Mouse (Mus musculus): ENCODE results near the gene Gm17581. TPM values are rescaled to one million over a fixed set of nuclear protein-coding genes. Genes with fewer than 3 reads are reported as not detected.

Gene Gm17581
- polyA plus RNA-seq, 1 experiment from 2014 or later, result not detected

DNA sequence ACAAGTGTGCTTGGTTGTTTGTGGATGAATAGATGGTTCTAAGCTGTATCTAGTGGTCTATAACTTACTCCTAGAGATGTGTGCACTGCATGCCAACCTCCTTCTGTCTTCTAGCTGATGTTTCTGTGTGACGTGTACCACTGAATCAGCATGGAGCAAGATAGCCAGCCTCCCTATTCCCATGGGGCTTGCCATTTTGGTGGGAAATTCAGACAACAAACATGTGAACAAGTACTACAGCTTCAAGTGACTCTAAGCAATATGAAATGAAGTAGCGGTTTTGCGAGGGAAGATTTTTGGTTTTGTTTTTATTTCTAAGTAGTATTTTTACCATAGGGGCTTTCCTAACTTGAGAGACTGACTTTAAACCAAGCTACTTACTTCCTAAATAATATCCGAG is 13.7 kb upstream of the Gm17581 start:
- DNase-seq (ENCODE audit: low spot score), result no peak
- H3K4me2 ChIP-seq (ENCODE audit: low read depth, low read length), result no peak overlapping the region
- H3K9me3 ChIP-seq (replicated peaks; ENCODE audit: control insufficient read depth, low read length), result no peaks in the 10 kb centered on the region
- 86% methylated on average over 4 of the region's 4 CpGs for WGBS
- no peak for ATAC-seq (replicated peaks; ENCODE audit: insufficient number of reproducible peaks, low FRiP score, low TSS enrichment, low read depth)
- H3K27ac ChIP-seq (replicated peaks; ENCODE audit: low read depth, low read length), result no peak overlapping the region
- no peak overlapping the region for H3K9ac ChIP-seq (replicated peaks; ENCODE audit: low read length)
- H3K36me3 ChIP-seq (replicated peaks; ENCODE audit: control insufficient read depth, insufficient read depth, low read depth, low read length), result no peaks in the 10 kb centered on the region
- H3K27me3 ChIP-seq (ENCODE audit: control insufficient read depth, insufficient read depth, low read length), result no peaks in the 10 kb centered on the region
- H3K4me1 ChIP-seq (ENCODE audit: control insufficient read depth, insufficient read depth, low read length), result no peaks in the 10 kb centered on the region
- H3K4me3 ChIP-seq (ENCODE audit: low read depth, low read length), result no peak overlapping the region

DNA sequence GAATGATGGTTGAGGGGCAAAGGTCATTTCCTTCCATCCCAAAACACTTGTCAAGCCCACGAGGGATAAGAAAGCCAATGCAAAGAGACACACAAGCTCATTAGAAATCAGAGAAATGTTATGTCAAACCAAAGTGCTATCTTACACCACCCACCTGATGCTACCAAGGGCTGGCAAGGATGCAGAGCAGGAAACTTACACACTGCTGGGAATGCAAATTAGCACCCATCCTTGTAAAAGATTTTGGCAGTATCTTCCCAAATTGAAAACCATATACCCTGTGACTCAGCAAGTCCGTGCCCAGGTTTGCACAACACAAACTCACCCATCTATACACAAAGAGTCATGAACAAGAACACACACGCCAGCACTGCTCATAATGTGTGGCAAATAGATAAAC is 9.8 kb upstream of the Gm17581 start:
- 64% methylated on average over 3 of the region's 3 CpGs for WGBS
- Histone ChIP-seq H3K4me1 (ENCODE audit: control insufficient read depth, insufficient read depth, low read length) (no peaks in the 10 kb centered on the region), H3K36me3 (replicated peaks; ENCODE audit: control insufficient read depth, insufficient read depth, low read depth, low read length) (no peaks in the 10 kb centered on the region), H3K27ac (replicated peaks; ENCODE audit: low read depth, low read length) (no peak overlapping the region), H3K9me3 (replicated peaks; ENCODE audit: control insufficient read depth, low read length) (no peaks in the 10 kb centered on the region), H3K9ac (replicated peaks; ENCODE audit: low read length) (no peak overlapping the region), H3K4me2 (ENCODE audit: low read depth, low read length) (no peak overlapping the region), H3K4me3 (ENCODE audit: low read depth, low read length) (no peak overlapping the region), H3K27me3 (ENCODE audit: control insufficient read depth, insufficient read depth, low read length) (no peaks in the 10 kb centered on the region)
- no peak for ATAC-seq (replicated peaks; ENCODE audit: insufficient number of reproducible peaks, low FRiP score, low TSS enrichment, low read depth)
- no peak for DNase-seq (ENCODE audit: low spot score)

DNA sequence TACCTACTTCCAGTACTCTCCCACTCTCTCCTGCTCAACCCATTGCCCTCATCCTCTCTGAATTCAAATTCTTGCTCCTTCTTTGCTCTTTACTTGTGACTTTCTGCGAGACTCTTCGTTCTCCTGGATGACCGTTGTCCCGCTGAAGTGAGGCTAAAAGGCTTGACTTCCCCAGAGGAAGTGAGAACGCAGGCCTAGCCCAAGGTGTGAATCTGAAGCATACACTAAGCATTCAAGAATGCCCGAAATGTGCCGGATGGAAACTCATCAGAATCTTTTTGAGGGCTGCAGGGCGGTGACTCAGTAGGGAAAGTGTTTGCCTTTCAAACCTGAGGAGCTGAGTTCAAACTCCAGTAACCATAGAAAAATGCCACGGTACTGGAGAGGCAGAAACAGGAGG is 7.7 kb upstream of the Gm17581 start:
- H3K4me3 ChIP-seq (ENCODE audit: low read depth, low read length), result no peak overlapping the region
- no peak overlapping the region for H3K27ac ChIP-seq (replicated peaks; ENCODE audit: low read depth, low read length)
- H3K9me3 ChIP-seq (replicated peaks; ENCODE audit: control insufficient read depth, low read length), result no peaks in the 10 kb centered on the region
- DNase-seq (ENCODE audit: low spot score), result no peak
- no peak overlapping the region for H3K9ac ChIP-seq (replicated peaks; ENCODE audit: low read length)
- no peak for ATAC-seq (replicated peaks; ENCODE audit: insufficient number of reproducible peaks, low FRiP score, low TSS enrichment, low read depth)
- H3K36me3 ChIP-seq (replicated peaks; ENCODE audit: control insufficient read depth, insufficient read depth, low read depth, low read length), result no peaks in the 10 kb centered on the region
- no peak overlapping the region for H3K4me2 ChIP-seq (ENCODE audit: low read depth, low read length)
- WGBS, result 91% methylated on average over 9 of the region's 9 CpGs
- no peaks in the 10 kb centered on the region for H3K27me3 ChIP-seq (ENCODE audit: control insufficient read depth, insufficient read depth, low read length)
- H3K4me1 ChIP-seq (ENCODE audit: control insufficient read depth, insufficient read depth, low read length), result no peaks in the 10 kb centered on the region

DNA sequence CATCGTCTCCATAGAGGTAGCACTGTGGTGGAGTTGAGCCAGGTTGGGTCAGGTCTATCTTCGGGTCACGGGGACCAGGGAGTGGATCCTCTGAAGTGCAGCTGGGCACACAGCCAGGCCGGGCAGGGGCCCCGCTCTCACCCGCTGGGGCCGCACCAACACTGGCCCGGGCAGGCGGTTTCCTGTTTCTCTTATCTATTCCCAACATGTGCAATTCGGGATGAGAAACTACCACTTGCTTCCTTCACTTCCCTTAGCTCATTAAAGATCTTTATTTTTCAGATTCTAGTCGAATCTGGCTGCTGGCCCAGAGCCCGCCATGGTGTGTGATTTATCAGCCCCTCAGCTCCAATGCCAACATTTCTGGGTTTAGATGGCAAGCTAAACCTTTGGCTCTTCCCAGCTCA is 7.3 kb upstream of the Gm17581 start:
- WGBS, result 78% methylated on average over 12 of the region's 12 CpGs
- no peak overlapping the region for H3K4me3 ChIP-seq (ENCODE audit: low read depth, low read length)
- ATAC-seq (replicated peaks; ENCODE audit: insufficient number of reproducible peaks, low FRiP score, low TSS enrichment, low read depth), result no peak

DNA sequence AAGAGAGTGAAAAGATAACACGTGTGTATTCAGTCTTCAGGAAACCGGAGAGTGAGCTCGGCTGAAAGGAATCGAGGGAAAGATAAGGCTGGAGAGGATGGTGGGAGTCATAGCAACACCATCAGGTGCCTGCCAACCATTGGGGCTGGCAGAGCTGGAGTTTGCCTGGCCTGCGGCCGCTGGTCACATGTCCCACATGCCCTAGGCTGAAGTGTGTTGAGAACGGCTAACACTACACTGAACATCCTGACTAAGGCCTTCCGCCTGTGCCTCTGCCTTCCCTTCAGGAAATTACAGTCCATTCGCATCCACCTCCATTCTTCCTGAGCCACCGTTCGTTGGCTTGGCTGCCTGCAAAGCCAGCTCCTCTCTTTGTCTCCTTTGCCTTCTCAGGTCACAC is 6.5 kb upstream of the Gm17581 start:
- Histone ChIP-seq H3K27ac (replicated peaks; ENCODE audit: low read depth, low read length) (no peak overlapping the region), H3K4me3 (ENCODE audit: low read depth, low read length) (no peak overlapping the region), H3K9ac (replicated peaks; ENCODE audit: low read length) (no peak overlapping the region), H3K4me2 (ENCODE audit: low read depth, low read length) (no peak overlapping the region), H3K4me1 (ENCODE audit: control insufficient read depth, insufficient read depth, low read length) (no peaks in the 10 kb centered on the region), H3K9me3 (replicated peaks; ENCODE audit: control insufficient read depth, low read length) (no peaks in the 10 kb centered on the region), H3K36me3 (replicated peaks; ENCODE audit: control insufficient read depth, insufficient read depth, low read depth, low read length) (no peaks in the 10 kb centered on the region), H3K27me3 (ENCODE audit: control insufficient read depth, insufficient read depth, low read length) (no peaks in the 10 kb centered on the region)
- ATAC-seq (replicated peaks; ENCODE audit: insufficient number of reproducible peaks, low FRiP score, low TSS enrichment, low read depth), result no peak
- WGBS, result 83% methylated on average over 11 of the region's 11 CpGs
- no peak for DNase-seq (ENCODE audit: low spot score)

More for the DNA sequence above, 7.3 kb upstream of the Gm17581 start:
- Histone ChIP-seq H3K9me3 (replicated peaks; ENCODE audit: control insufficient read depth, low read length) (no peaks in the 10 kb centered on the region), H3K4me1 (ENCODE audit: control insufficient read depth, insufficient read depth, low read length) (no peaks in the 10 kb centered on the region), H3K27me3 (ENCODE audit: control insufficient read depth, insufficient read depth, low read length) (no peaks in the 10 kb centered on the region), H3K4me2 (ENCODE audit: low read depth, low read length) (no peak overlapping the region), H3K9ac (replicated peaks; ENCODE audit: low read length) (no peak overlapping the region), H3K36me3 (replicated peaks; ENCODE audit: control insufficient read depth, insufficient read depth, low read depth, low read length) (no peaks in the 10 kb centered on the region), H3K27ac (replicated peaks; ENCODE audit: low read depth, low read length) (no peak overlapping the region)
- no peak for DNase-seq (ENCODE audit: low spot score)

DNA sequence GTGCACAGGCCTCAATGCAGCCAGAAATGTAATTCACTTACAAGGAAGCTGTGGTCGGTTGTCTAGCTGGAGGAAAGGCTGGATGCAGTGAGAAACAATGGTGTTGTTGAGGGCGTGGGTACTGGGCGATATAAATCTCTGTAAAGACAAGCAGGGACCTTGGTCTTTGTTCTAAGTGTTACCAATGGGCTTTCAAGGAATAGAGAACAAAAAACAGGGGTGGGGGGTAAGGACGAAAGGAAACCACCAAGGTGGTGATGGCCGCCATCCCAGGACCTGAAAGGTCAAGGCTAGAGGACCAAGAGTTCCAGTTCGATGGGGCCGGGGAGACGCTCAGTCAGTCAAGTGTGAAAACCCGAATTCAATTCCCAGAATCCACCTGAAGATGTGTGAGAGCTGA is 2.1 kb upstream of the Gm17581 start:
- Histone ChIP-seq H3K9me3 (replicated peaks; ENCODE audit: control insufficient read depth, low read length) (no peaks in the 10 kb centered on the region), H3K27me3 (ENCODE audit: control insufficient read depth, insufficient read depth, low read length) (no peaks in the 10 kb centered on the region), H3K36me3 (replicated peaks; ENCODE audit: control insufficient read depth, insufficient read depth, low read depth, low read length) (no peaks in the 10 kb centered on the region), H3K9ac (replicated peaks; ENCODE audit: low read length) (no peak overlapping the region), H3K27ac (replicated peaks; ENCODE audit: low read depth, low read length) (no peak overlapping the region), H3K4me2 (ENCODE audit: low read depth, low read length) (no peak overlapping the region), H3K4me3 (ENCODE audit: low read depth, low read length) (no peak overlapping the region), H3K4me1 (ENCODE audit: control insufficient read depth, insufficient read depth, low read length) (no peaks in the 10 kb centered on the region)
- no peak for ATAC-seq (replicated peaks; ENCODE audit: insufficient number of reproducible peaks, low FRiP score, low TSS enrichment, low read depth)
- WGBS, result 75% methylated on average over 9 of the region's 9 CpGs
- DNase-seq (ENCODE audit: low spot score), result no peak

DNA sequence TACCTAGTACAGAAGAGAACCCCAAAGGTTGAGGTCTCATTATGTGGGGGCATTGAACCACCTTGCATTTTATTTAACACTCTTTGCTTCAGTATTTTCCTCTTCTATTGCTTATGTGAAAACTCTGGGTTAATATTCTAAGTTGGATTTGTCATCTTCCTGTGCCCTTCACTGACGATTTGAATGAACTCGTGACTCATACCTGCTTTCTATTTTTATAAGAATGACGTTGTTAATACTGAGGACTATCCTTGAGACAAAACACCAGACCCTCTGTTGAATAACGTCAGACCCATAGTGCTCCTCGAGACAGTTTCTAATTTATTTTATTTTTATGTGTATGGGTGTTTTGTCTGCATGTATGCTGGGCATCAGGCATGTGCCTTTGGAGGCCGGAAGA is 1.3 kb upstream of the Gm17581 start:
- ATAC-seq (replicated peaks; ENCODE audit: insufficient number of reproducible peaks, low FRiP score, low TSS enrichment, low read depth) (no peak), DNase-seq (ENCODE audit: low spot score) (no peak)
- WGBS, result 82% methylated on average over 6 of the region's 6 CpGs
- no peaks in the 10 kb centered on the region for H3K27me3 ChIP-seq (ENCODE audit: control insufficient read depth, insufficient read depth, low read length)
- no peaks in the 10 kb centered on the region for H3K4me1 ChIP-seq (ENCODE audit: control insufficient read depth, insufficient read depth, low read length)
- no peaks in the 10 kb centered on the region for H3K36me3 ChIP-seq (replicated peaks; ENCODE audit: control insufficient read depth, insufficient read depth, low read depth, low read length)
- H3K4me3 ChIP-seq (ENCODE audit: low read depth, low read length), result no peak overlapping the region
- no peak overlapping the region for H3K4me2 ChIP-seq (ENCODE audit: low read depth, low read length)
- H3K9me3 ChIP-seq (replicated peaks; ENCODE audit: control insufficient read depth, low read length), result no peaks in the 10 kb centered on the region
- H3K9ac ChIP-seq (replicated peaks; ENCODE audit: low read length), result no peak overlapping the region
- no peak overlapping the region for H3K27ac ChIP-seq (replicated peaks; ENCODE audit: low read depth, low read length)

DNA sequence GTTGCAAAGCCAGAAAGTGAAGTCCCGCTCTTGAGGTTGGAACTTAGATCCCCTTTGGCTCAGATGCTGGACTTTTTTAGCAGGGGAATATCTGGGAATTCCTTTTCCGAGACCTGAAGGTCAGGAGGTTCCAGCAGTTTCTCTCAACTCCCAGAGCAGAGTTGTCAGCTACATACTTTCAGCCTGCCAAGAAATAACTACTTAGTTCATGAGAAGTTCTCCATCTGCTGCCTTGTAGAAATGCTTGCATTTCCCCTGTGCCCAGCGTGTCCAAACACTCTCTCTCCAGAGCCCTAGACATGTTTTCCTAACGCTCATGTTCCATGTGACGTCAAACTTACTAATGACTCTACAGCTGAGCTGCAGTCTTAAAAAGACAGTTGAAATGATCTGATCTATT is 586 bp downstream of the Gm17581 start:
- H3K9me3 ChIP-seq (replicated peaks; ENCODE audit: control insufficient read depth, low read length), result no peaks in the 10 kb centered on the region
- no peak overlapping the region for H3K4me2 ChIP-seq (ENCODE audit: low read depth, low read length)
- WGBS, result 79% methylated on average over 5 of the region's 5 CpGs
- H3K27me3 ChIP-seq (ENCODE audit: control insufficient read depth, insufficient read depth, low read length), result no peaks in the 10 kb centered on the region
- no peaks in the 10 kb centered on the region for H3K36me3 ChIP-seq (replicated peaks; ENCODE audit: control insufficient read depth, insufficient read depth, low read depth, low read length)
- no peak overlapping the region for H3K27ac ChIP-seq (replicated peaks; ENCODE audit: low read depth, low read length)
- ATAC-seq (replicated peaks; ENCODE audit: insufficient number of reproducible peaks, low FRiP score, low TSS enrichment, low read depth) (no peak), DNase-seq (ENCODE audit: low spot score) (no peak)
- H3K4me1 ChIP-seq (ENCODE audit: control insufficient read depth, insufficient read depth, low read length), result no peaks in the 10 kb centered on the region
- no peak overlapping the region for H3K9ac ChIP-seq (replicated peaks; ENCODE audit: low read length)
- no peak overlapping the region for H3K4me3 ChIP-seq (ENCODE audit: low read depth, low read length)
